Mouse (Mus musculus) embryonic stem cell, embryonic (primary cell): Measurements from ENCODE around the gene Ccdc40.

Experiments used
- CTCF ChIA-PET, 4 experiments: fragments of 300-600 bp in 2 of 4; fragments of 350-600 bp in 2 of 4; sonication (Branson Sonifier 250); formaldehyde crosslinking; loops; one replicate each; lab custom pipeline; 2022; ENCODE audit warnings: inconsistent platforms in 2 of 4; lab: Charles Lee
- POLR2A ChIA-PET, 4 experiments: fragments of 300-600 bp in 2 of 4; fragments of 350-600 bp in 2 of 4; sonication (Branson Sonifier 250); formaldehyde crosslinking; loops; one replicate each; lab custom pipeline; 2022; ENCODE audit warnings: antibody characterized with exemption in 4 of 4, inconsistent platforms in 1 of 4; lab: Charles Lee

Ccdc40 gene

DNA sequence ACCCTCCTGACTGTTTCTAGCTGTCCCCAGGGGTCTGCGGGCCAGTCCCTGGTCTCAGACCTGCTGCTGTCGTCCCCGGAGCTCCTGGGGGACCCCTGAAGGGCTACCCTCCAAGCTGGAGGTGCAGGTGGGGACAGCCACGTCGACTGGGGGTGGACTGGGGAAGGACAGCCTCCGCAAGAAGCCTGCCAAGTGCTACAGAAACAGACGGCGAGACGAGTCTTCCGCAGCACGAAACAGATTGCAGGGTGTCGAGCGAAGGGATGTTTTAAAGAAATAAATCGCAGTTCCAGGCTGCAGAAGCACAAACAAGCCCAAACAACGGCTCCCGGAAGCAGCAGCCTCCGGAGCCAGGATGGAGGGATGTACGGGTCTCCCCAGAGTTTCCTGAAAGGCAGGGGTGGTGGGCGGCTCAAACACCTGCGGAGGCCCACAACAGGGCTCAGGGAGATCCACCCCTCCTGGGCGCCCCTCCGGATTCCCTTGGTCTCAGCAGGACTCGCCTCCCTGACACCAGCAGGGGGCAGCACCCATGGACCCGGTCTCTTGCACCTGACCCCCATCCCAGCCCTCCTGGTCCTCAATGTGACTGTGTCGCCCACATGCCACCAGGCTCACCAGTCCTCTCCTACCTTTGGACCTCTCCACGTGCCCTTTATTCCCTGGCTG is 29.7 kb upstream of the Ccdc40 start:
- POLR2A ChIA-PET: interaction anchor here in 1 of 4 experiments (0.6 kb wide), 1 partner anchor 1069 kb away, joined by 8 read pairs; no protein-coding TSS in a partner anchor
- CTCF ChIA-PET: interaction anchor here in 1 of 4 experiments (0.5 to 1.1 kb wide), 4 partner anchors 10 to 111 kb away, joined by 3 to 4 read pairs (median 4); no protein-coding TSS in a partner anchor

DNA sequence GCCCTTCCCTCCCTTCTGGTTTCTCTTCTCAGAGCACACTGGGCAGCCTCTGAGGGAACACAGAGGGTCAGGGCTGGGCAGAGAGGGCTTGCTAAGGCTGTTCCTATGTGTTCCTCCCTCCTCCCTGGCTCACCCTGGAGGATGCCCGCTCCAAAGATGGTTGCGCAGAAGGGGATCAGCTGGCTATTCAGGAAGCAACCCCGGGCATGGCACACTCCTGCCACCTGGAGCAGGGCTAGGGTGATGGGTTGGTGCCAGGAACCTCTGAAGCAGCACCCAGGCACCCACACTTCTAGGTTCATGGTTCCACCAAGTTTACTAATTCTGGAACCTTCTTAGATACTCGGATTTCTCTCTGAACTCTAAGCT is 29.2 kb upstream of the Ccdc40 start:
- ChIA-PET POLR2A (no interaction called here), CTCF (interaction anchor here in 1 of 4 experiments (0.6 kb wide), 1 partner anchor 17 kb away, joined by 12 read pairs; no protein-coding TSS in a partner anchor)

DNA sequence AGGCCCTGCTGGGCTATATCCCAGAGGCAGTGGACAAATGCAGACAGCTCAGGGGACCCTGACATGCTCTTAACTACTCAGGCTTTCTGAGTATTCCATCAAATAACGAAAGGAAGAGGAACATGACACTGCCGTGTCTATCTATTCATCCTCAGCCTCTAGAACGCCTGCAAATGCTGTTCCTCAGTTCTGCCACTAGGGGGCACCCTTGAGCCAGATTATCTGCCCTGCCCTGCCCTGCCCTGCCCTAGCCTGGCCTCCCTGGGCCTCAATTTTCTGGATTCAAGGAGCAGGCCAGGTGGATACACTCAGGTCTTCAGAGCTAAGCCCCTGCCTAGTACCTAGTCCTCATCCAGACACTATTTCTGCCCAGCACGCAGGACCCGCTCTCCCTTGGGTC is 24.9 kb upstream of the Ccdc40 start:
- ChIA-PET CTCF (interaction anchor here in 3 of 4 experiments (0.6 to 1.4 kb wide), 5 partner anchors 10 to 112 kb away, joined by 3 to 7 read pairs (median 3); no protein-coding TSS in a partner anchor), POLR2A (no interaction called here)

DNA sequence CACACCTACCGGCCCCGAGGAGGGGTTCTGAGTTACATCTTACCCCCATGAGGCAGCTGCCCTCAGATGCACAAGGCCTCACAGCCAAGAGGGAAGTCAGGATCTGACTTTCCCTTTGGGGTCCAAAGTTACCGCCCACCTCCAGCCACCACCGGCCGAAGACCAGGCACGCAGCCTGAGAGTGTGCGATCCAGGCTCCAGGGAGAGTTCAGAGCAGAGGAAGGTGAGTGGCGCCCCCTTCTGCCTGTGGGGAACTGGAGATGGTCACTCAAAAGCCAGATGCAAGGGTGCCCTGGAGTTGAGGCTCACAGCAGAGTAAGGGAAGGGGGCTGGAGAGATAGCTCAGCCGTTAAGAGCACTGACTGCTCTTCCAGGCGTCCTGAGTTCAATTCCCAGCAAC is 22.6 kb upstream of the Ccdc40 start:
- CTCF ChIA-PET: interaction anchor here (0.5 to 3.2 kb wide), 58 partner anchors 9 to 887 kb away, joined by 3 to 50 read pairs (median 5); partner anchors contain the start of gene Gaa (in 1 of the 4)
- POLR2A ChIA-PET: interaction anchor here in 3 of 4 experiments (0.5 to 2.0 kb wide), 8 partner anchors 28 to 1429 kb away, joined by 3 to 7 read pairs (median 4); no protein-coding TSS in a partner anchor

DNA sequence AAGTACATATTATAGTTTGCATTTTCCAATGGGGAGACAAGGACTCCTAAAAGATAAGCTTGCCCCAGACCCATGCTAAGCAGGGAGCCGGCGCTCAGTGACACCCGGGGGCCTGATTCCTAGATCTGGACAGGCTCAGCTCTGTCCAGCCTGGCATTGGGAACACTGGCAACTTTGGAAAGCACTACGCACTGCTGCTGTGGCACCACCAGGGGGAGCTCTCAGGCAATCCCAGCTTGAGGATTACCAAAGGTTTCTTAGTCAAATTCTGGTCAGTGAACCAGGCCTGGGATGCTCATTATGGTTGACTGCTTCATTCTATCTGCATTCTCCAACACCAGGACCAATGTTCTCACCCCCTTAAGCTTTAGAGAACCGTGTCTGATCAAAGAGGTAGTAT is 21.8 kb upstream of the Ccdc40 start:
- CTCF ChIA-PET: interaction anchor here (0.5 to 3.2 kb wide), 119 partner anchors 9 to 927 kb away, joined by 3 to 50 read pairs (median 4); partner anchors contain the start of genes Rnf213 (in 2 of the 4), Cbx4 (in 1 of the 4), Cbx8 (in 1 of the 4) and Gaa (in 1 of the 4)

DNA sequence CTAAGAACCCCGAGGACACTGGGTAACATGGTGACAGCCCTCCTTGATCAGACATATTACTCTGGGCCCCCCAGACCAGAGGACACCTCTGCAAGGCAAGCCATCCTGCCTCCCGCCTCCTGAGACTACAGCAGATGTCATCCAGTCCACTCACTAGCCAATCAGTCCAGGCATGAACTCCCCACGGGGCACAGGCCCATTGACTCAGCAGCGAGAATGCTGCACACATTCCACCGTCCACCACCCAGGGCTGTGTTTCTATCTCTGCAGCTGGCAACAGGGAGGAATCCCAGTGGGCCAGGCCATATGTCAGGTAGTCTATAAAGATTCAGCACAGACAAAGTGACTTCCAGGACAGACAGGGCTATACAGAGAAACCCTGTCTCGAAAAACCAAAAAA is 20.4 kb upstream of the Ccdc40 start:
- CTCF ChIA-PET: interaction anchor here (0.5 to 3.2 kb wide), 19 partner anchors 8 to 200 kb away, joined by 3 to 50 read pairs (median 8); no protein-coding TSS in a partner anchor
- POLR2A ChIA-PET: interaction anchor here in 1 of 4 experiments (1.3 to 1.7 kb wide), 3 partner anchors 12 to 103 kb away, joined by 3 to 6 read pairs (median 4); no protein-coding TSS in a partner anchor

More for the DNA sequence above, 21.8 kb upstream of the Ccdc40 start:
- POLR2A ChIA-PET: interaction anchor here (0.6 to 2.0 kb wide), 11 partner anchors 9 to 1324 kb away, joined by 3 to 10 read pairs (median 4); partner anchors contain the start of genes Cbx8 (in 1 of the 4) and Endov (in 1 of the 4)

DNA sequence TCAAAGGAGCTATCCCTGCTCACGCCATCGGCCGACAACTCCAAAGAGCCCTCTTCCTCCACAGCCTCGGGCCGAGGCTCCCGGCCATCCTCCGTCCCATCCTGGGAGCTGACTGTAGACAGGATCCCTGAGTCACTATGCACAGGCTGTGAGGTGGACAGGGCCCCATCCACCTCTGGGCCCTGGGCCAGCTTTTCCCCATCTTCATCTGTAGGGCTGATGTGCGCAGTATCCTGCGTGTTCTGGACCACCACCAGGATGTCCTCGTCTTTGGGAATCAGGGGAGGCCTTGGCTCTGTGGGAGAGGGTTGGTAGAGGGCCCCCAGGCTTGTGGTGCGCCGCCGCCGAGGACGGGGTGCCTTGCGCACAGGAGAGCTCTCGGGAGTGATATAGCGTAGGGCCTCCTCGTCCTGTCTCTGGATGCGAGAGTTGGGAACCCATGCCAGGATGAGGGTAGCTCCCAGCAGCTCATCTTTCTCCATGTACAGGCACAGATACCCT is 19.5 kb upstream of the Ccdc40 start:
- ChIA-PET CTCF (interaction anchor here in 3 of 4 experiments (0.5 to 1.5 kb wide), 15 partner anchors 9 to 214 kb away, joined by 3 to 5 read pairs (median 4); no protein-coding TSS in a partner anchor), POLR2A (interaction anchor here in 1 of 4 experiments (0.6 to 1.8 kb wide), 6 partner anchors 11 to 104 kb away, joined by 3 to 6 read pairs (median 4); no protein-coding TSS in a partner anchor)

DNA sequence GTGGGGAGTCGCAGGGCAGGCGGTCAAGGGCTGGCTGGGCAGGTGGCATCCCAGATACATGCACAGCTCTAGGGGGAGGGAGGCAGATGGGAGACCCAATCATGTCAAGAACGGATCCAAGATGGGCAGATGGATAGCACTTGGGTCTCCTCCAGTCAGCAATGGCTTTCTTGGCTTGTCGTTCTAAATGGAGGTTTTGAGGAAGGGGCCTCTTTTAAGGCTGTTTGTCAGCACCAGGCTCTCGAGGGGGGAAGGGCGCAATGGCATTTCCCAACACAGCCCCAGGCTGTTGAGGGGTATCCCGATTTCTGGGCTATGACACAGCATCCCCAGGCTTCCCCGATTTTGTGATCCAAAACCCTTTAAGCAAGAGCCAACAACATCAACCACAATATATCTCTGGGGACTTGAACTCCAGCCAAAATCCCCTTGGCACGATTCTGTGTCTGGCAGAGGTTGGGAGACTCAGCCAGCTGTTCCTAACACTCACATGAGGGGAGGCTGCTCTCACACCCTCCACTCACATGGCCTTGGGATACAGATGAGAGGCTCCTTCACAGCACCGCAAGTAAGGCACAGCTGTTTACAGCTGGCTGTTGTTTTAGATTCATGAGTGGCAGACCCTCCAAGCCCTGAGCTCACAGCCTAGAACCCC is 18.9 kb upstream of the Ccdc40 start:
- CTCF ChIA-PET: interaction anchor here in 3 of 4 experiments (0.5 to 1.5 kb wide), 17 partner anchors 9 to 214 kb away, joined by 3 to 5 read pairs (median 4); no protein-coding TSS in a partner anchor
- POLR2A ChIA-PET: interaction anchor here in 2 of 4 experiments (0.9 to 1.8 kb wide), 9 partner anchors 11 to 186 kb away, joined by 3 to 6 read pairs (median 4); no protein-coding TSS in a partner anchor

DNA sequence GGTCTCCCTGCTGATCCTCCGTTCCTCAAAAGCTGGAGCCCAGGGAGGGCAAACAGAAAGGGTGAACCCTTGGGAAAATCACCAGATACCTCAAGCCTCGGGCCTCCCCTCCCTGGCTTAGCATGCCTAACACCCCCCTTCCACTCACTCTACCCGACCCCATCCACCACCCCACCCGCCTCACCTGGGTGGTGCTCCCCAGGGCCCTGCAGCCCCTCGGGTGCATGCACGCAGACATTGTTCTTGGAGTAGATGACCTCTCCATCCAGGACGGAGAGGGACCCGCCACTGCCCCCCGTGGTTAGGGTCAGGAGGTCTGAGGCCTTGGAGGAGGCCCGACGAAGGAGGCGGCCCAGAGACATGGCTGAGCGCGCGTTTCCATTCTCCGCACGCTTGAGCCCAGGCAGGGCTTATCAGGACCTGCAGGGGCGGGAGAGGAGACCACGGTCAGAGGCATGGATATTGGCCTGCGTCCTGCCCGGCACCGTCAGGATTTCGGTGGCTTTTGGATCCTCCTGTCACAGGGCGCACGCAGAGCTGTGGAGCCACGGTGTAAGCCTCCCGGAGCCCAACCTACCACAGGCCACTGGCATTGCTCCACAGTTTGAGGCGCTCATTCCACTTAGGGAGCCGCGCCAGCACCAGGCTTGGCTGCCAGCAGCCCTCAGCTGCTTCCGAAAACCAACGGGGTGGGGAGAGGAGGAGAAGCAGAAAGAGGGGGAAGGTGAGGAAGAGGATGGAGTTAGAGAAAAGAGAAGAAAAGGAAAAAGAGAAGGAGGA is 17.9 kb upstream of the Ccdc40 start:
- ChIA-PET CTCF (interaction anchor here in 2 of 4 experiments (0.7 to 1.5 kb wide), 4 partner anchors 25 to 212 kb away, joined by 3 to 4 read pairs (median 4); no protein-coding TSS in a partner anchor), POLR2A (interaction anchor here in 3 of 4 experiments (0.5 to 1.8 kb wide), 6 partner anchors 12 to 1083 kb away, joined by 3 to 4 read pairs (median 4); no protein-coding TSS in a partner anchor)

DNA sequence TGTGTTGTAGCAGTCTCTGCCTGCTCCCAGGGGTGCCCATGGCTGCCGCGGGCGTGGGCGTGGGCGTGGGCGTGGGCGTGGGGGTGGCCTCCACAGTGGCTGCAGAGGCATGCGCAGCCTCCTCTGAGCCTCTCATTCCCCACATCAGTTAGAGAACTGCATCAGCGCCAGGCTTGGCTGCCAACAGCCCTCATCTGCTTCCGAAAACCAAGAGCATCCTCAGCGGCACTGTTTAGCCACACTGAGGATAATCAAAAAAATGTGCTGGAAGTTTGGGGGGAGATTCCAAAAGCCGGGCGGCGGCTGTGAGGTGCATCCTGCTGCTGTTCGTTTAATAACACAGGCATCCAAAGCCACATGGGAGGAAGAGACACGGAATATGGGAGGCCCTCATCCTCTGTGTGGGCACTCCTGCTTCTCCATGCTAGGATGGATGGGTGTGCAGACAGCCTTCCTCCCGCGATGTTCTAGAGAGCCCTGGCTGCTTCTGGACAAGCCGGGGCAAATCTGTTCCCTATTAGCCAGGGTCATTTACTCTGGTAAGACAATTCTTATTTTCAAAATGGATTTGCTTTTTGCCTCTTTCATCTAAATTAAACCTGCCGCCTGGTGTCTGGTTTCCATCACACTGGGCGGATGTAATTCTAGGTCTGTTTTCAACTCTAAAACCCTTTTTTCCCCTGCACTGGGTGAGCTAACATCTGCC is 16.6 kb upstream of the Ccdc40 start:
- CTCF ChIA-PET: no interaction called here
- POLR2A ChIA-PET: no interaction called here

DNA sequence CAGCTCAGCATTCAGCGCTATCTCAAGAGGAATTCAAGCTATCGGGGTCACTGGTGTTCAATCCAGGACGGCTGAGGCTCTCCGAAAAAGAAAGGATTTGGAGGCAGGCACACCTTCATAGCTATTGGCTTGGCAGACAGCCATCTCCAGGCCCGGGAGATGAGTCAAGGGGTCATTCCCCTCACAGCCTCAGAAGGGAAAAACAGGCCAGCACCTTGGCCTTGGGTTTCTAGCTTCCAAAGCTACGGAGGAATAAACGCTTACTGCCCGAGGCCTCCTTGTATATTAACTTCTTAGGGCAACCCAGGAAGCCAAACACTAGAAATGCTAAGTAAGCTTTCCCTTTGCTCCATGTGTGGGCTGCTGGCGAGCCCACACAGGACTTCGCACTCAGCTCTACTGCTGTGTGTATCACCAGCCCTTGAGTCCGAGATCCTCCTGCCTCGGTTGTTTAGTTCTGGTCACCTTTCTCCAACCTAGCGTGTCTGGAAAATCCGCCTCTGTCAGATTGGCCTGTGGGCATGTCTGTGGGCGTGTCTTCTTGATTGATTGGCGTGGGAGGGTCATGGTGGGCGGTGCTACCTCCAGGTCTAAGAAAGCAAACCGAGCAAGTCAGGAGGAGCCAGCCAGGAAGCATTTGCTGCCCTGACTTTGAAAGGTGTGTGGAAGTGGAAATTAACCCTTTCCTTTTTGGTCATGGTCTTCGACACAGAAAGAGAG is 15.0 kb upstream of the Ccdc40 start:
- ChIA-PET POLR2A (interaction anchor here in 2 of 4 experiments (0.6 to 2.8 kb wide), 5 partner anchors 9 to 168 kb away, joined by 3 to 9 read pairs (median 4); no protein-coding TSS in a partner anchor), CTCF (interaction anchor here in 3 of 4 experiments (1.2 to 2.4 kb wide), 4 partner anchors 22 to 36 kb away, joined by 3 to 6 read pairs (median 4); no protein-coding TSS in a partner anchor)

DNA sequence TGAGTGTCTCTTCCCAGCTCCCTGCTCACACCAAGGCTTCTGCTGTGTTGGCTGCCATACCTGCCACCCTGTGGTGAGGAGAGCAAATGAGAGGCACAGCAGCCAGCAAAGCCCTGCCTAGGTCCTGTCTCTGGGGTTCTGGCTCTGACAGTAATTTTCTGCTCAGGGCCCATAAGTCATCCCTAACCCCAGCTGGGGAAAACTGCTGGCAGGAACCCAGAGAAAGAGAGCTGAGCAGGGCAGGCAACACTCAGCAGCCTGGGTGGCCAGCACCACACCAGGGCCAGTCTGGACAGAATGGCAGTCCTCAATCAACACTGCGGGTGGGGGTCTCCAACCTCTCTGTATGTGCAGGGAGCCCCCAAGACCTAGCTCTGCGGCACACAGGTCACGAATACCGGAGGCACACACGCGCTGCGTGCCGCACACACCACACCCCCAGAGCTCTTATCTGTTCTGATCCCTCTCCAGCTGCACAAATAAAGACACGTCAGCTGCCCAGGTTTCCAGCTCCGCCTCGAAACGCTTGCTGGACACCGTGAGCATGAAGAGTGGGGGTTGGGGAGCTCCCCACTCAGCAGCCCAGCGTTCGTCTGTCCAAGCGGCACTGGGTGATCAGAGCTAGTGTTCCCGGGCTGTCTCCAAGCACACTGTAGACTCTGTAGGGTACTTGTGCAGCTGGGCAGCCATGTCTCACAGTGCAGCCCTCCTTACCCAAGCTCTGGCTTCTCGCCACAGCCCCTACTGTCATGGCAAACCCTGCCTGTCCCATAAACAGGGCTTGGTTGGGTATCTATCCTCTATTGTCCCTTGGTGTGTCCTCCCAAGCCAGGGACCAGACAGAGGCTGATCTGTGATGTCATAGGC is 13.1 kb upstream of the Ccdc40 start:
- POLR2A ChIA-PET: interaction anchor here in 3 of 4 experiments (0.9 to 2.8 kb wide), 14 partner anchors 7 to 179 kb away, joined by 3 to 15 read pairs (median 4); partner anchors contain the start of genes Ccdc40 (in 1 of the 3), Gaa (in 1 of the 3) and Tbc1d16 (in 1 of the 3)
- CTCF ChIA-PET: interaction anchor here (0.6 to 3.2 kb wide), 14 partner anchors 8 to 115 kb away, joined by 3 to 33 read pairs (median 4); no protein-coding TSS in a partner anchor

DNA sequence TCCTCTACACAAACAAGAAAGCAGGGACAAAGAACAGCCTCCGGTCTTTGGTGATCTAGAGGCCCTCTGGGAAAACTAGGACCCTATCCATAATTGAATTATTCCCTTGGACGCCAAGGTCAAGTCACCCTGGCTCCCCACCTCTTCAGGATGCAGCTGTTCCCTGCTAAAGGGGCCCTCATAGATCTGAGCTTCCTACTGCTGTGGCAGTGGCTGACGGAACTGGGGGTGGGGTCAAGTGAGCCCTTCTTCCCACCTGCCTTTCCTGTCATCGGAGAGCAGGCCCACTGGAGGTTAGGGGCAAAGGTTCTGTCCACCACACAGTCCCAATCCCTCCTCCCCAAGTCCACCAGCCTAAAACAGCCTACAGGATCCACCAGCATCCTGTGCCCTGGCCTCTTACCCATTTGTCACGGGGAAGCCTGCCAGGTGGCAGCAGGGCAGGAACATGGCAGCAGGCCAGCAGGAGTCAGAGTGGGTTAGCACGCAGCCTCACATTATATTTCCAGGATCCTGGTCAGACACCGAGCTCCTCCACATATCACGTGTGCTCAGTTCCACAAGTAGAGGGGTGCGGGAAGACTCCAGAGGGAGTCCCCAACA is 12.4 kb upstream of the Ccdc40 start:
- ChIA-PET CTCF (interaction anchor here (0.5 to 3.2 kb wide), 16 partner anchors 7 to 114 kb away, joined by 3 to 33 read pairs (median 4); no protein-coding TSS in a partner anchor), POLR2A (interaction anchor here in 2 of 4 experiments (0.7 to 2.8 kb wide), 10 partner anchors 9 to 96 kb away, joined by 3 to 15 read pairs (median 4); partner anchors contain the start of genes Ccdc40 (in 1 of the 2), Gaa (in 1 of the 2) and Tbc1d16 (in 1 of the 2))

DNA sequence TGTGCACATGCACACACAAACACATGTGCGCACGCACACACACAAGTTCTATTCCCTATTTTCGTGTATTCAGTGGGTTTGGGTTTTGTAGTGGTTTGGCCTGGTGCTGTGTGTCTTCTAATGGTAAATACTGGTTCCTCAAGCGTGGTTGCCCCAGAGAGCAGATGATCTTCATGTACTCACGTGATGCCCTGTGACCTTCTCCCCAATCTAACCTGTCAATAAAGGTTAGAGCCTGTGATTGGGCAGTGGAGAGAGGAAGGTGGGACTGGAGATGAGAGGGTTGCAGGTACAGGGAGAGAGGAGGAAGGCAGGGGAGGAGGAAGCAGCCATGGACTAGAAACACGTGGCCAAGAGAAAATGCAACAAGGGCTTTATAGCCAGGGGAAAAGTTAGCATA is 10.5 kb upstream of the Ccdc40 start:
- ChIA-PET POLR2A (no interaction called here), CTCF (interaction anchor here in 1 of 4 experiments (0.6 kb wide), 1 partner anchor 171 kb away, joined by 9 read pairs; no protein-coding TSS in a partner anchor)
